Mouse (Mus musculus) olfactory bulb, adult 2 months (tissue): ENCODE results near the gene Klhl29.

Experiments used
- CTCF ChIP-seq: fragments of 200-500 bp; IDR thresholded peaks from 2 replicates; pipeline ENCODE4 v1.5.1; 2012; ENCODE audit warnings: low read depth, mild to moderate bottlenecking, low read length, moderate library complexity; ENCODE audit not compliant: insufficient read depth
- POLR2A ChIP-seq: fragments of 200-500 bp; IDR thresholded peaks from 2 replicates; pipeline ENCODE4 v1.6.1; 2012; ENCODE audit warnings: mild to moderate bottlenecking, low read depth, low read length, moderate library complexity; ENCODE audit not compliant: insufficient read depth

DNA sequence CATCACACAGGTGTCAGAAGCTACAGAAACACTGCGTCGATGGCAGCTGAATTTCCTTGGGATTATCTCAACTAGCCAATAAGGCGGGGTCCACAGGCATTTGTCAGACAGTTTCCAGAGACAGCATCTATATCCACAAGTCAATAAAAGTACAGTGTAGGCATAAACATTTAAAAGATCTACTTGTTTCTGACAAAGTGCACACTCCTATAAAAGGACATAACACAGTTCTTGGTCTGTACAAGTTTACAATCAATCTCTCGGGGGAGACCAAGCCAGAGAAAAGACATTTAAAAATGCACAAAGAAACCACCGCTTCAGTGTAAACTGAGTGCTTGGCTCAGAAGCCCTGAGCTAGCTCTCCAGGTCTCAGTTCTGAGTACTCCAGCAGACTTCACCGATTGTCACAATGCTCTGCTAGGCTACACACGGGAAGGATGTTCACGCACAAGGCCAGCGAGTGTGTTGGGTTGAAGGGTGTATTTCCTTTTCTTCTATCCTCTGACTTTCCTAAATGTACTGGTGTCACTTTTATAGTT is 59.4 kb downstream of the Klhl29 start:
- TF ChIP-seq POLR2A = no peak
- no peak for TF ChIP-seq CTCF
